Mouse (Mus musculus) hindbrain, embryonic 13.5 days (tissue): Measurements from ENCODE around the gene Vcl. TPM values are rescaled to one million over a fixed set of nuclear protein-coding genes. Genes with fewer than 3 reads are reported as not detected.

ENCODE experiments used
- ATAC-seq: fragments of 200-750 bp; cut with Nextera tagmentation; 2 replicates; pipeline ENCODE4 v1.8.0; 2017; ENCODE audit warnings: moderate TSS enrichment; ENCODE audit not compliant: low FRiP score
- H3K27ac ChIP-seq: fragments of 300-500 bp; sonication (generic); 2 replicates; pipeline ENCODE4 v1.5.1; 2015; ENCODE audit warnings: inconsistent platforms, mild to moderate bottlenecking, moderate library complexity
- H3K27me3 ChIP-seq: fragments of 300-500 bp; sonication (generic); 2 replicates; pipeline ENCODE4 v1.6.1; 2015; ENCODE audit warnings: mild to moderate bottlenecking, inconsistent platforms
- H3K36me3 ChIP-seq: fragments of 300-500 bp; sonication (generic); 2 replicates; pipeline ENCODE4 v1.6.1; 2015; ENCODE audit warnings: mild to moderate bottlenecking, inconsistent platforms
- H3K4me1 ChIP-seq: fragments of 300-500 bp; sonication (generic); replicated peaks from 2 replicates; pipeline ENCODE4 v1.6.1; 2015; ENCODE audit warnings: inconsistent platforms
- H3K4me2 ChIP-seq: fragments of 300-500 bp; sonication (generic); 2 replicates; pipeline ENCODE4 v1.6.1; 2015; ENCODE audit warnings: inconsistent platforms, mild to moderate bottlenecking, moderate library complexity
- H3K4me3 ChIP-seq: fragments of 300-500 bp; sonication (generic); 2 replicates; pipeline ENCODE4 v1.5.1; 2015; ENCODE audit warnings: mild to moderate bottlenecking, inconsistent platforms
- H3K9ac ChIP-seq: fragments of 300-500 bp; sonication (generic); 2 replicates; pipeline ENCODE4 v1.6.1; 2015; ENCODE audit warnings: mild to moderate bottlenecking, inconsistent platforms
- H3K9me3 ChIP-seq: fragments of 300-500 bp; sonication (generic); 2 replicates; pipeline ENCODE4 v1.6.1; 2016; ENCODE audit warnings: inconsistent platforms
- WGBS: fragments of 180-500 bp; shearing (Covaris S2); methylation state at CpG from one replicate; pipeline ENCODE4 v1.1.7; 2015; 5-methylcytosine and 5-hydroxymethylcytosine counted together
- polyA plus RNA-seq: library from polyadenylated mRNA; unstranded; fragments of >200 nt; fragmentation: Nextera tagmentation; extraction: Ambion mirVana; gene quantifications from 2 replicates; pipeline ENCODE4 v1.2.1, GENCODE M21; 2015

Gene Vcl
- polyA plus RNA-seq, 1 experiment from 2014 or later = 15.4 TPM

DNA sequence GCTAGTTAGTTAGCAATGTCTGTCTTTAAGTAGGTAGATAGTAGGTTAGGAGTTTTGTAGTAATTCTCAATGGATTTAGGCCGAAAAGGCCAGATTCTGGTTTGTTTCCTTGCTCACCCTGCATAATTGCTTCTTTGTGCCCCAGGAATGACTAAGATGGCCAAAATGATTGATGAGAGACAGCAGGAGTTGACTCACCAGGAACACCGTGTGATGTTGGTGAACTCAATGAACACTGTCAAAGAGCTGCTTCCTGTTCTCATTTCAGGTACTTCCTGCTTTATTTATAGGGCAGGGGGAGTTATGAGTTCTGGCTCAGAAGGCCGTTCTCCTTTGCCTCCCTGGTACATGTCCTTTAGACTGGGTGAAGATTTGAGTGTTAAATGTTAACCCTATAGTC, 56.3 kb downstream of the Vcl start:
- H3K27ac ChIP-seq = no peak overlapping the region
- no peaks in the 10 kb centered on the region for H3K36me3 ChIP-seq
- H3K27me3 ChIP-seq = no peaks in the 10 kb centered on the region
- no peaks in the 10 kb centered on the region for H3K9me3 ChIP-seq
- no peak for ATAC-seq
- H3K4me2 ChIP-seq = no peak overlapping the region
- H3K4me3 ChIP-seq = no peak overlapping the region
- no peak overlapping the region for H3K9ac ChIP-seq
- WGBS = 63% methylated on average over 3 of the region's 3 CpGs
- H3K4me1 ChIP-seq = no peaks in the 10 kb centered on the region

DNA sequence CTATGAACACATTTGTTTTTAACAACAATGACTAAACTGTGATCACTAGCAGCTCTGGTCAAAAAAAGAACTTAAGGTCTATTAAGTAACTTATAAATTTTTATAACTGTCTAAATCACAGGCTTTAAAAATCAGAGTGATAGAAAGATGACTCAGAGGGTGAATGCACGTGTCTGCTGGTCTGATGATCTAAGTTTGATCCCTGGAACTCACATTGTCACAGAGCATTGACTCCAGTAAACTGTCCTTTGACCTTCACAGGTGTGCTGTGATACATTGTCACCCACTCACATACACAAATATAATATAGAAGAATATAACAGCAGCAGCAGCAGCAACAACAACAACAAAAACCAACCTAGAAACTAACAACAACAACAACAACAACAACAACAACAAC, 62.3 kb downstream of the Vcl start:
- Histone ChIP-seq H3K27ac (no peak overlapping the region), H3K9ac (no peak overlapping the region), H3K9me3 (no peaks in the 10 kb centered on the region), H3K4me2 (no peak overlapping the region), H3K4me3 (no peak overlapping the region), H3K4me1 (0 out of 2 replicates have a peak, but pooled peaks cover 1% of the 10 kb centered on the region), H3K27me3 (no peaks in the 10 kb centered on the region), H3K36me3 (peaks cover 8% of the 10 kb centered on the region; the same call in 1 of the 2 replicates)
- WGBS = 92% methylated on average over 1 of the region's 1 CpGs
- no peak for ATAC-seq

DNA sequence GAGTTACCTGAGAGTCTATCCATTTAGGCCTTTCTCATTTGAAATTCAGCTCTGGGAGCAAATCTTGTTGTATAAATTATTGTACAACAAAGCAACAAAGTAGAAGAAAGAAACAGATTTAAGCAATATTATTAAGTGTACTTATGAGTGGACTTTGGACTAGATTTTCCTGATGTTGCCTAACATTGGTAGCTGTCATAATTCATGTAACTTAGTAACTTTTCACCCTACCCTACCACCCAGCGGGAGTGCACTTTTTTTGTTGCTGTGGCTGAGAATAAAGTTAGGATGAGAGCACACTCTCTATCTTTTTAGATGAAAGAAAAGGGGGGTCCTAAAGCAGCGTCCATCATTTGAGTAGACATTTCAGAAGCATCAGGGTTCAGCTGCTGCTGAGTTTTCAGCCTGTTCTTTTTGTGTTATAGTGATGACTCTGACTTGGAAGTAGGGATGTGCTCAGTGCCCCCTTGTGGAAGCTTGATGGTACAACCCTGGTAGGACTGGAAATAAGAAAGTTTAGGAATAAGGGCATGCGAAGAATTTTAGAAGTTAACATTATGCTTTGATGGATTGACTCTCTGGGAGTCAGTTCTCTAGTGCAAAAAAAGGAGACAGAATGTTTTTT, 64.0 kb downstream of the Vcl start:
- Histone ChIP-seq H3K27me3 (no peaks in the 10 kb centered on the region), H3K4me3 (no peak overlapping the region), H3K4me1 (0 out of 2 replicates have a peak, but pooled peaks cover 3% of the 10 kb centered on the region), H3K36me3 (peaks cover 10% of the 10 kb centered on the region; the same call in 1 of the 2 replicates), H3K9me3 (no peaks in the 10 kb centered on the region), H3K27ac (no peak overlapping the region), H3K4me2 (no peak overlapping the region), H3K9ac (no peak overlapping the region)
- no peak for ATAC-seq
- WGBS = 55% methylated on average over 3 of the region's 3 CpGs

DNA sequence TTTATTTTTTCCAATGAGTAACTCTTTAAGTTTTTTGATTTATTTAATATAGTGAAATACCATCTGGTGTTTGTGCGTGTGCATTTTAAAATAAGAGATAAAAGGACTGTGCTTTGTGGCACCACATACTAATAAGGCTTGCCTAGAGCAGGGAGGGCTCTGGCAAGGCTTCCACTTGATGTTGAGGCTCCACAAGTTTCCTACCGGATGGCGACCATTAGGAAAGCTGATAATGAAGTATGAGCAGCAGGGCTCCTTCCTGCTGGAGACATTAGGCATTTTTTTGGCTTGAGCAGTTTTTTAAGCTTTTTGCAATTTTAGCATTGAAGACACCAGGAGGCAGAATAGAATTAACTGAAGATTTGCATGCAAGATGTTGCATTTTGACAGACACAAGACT, 65.3 kb downstream of the Vcl start:
- 86% methylated on average over 3 of the region's 3 CpGs for WGBS
- Histone ChIP-seq H3K9ac (no peak overlapping the region), H3K4me2 (no peak overlapping the region), H3K9me3 (no peaks in the 10 kb centered on the region), H3K36me3 (peaks cover 10% of the 10 kb centered on the region; the same call in 1 of the 2 replicates), H3K27me3 (no peaks in the 10 kb centered on the region), H3K27ac (no peak overlapping the region), H3K4me1 (0 out of 2 replicates have a peak, but pooled peaks cover 3% of the 10 kb centered on the region), H3K4me3 (no peak overlapping the region)
- ATAC-seq = no peak

DNA sequence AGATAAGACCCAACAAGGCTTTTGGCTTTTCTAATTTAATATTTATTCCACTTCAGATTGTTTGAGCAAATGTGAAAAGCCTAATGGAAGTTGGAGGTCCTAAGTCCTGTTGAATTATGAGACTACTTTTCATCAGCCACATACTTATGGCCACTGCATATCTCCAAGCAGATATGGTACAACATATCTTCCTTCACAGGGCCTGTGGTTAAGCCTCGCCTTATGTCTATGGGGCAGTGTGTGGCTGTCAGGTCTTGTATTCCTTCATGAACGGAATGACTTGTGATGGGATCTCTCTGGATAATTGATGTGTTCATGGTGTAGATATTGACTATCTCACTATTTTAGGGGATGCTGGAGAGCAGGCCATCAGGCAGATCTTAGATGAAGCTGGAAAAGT, 66.3 kb downstream of the Vcl start:
- H3K4me3 ChIP-seq = no peak overlapping the region
- WGBS = 92% methylated on average over 2 of the region's 2 CpGs
- 0 out of 2 replicates have a peak, but pooled peaks cover 3% of the 10 kb centered on the region for H3K4me1 ChIP-seq
- no peak overlapping the region for H3K27ac ChIP-seq
- peaks cover 10% of the 10 kb centered on the region; the same call in 1 of the 2 replicates for H3K36me3 ChIP-seq
- H3K27me3 ChIP-seq = no peaks in the 10 kb centered on the region
- H3K4me2 ChIP-seq = no peak overlapping the region
- no peak for ATAC-seq
- no peak overlapping the region for H3K9ac ChIP-seq
- no peaks in the 10 kb centered on the region for H3K9me3 ChIP-seq

DNA sequence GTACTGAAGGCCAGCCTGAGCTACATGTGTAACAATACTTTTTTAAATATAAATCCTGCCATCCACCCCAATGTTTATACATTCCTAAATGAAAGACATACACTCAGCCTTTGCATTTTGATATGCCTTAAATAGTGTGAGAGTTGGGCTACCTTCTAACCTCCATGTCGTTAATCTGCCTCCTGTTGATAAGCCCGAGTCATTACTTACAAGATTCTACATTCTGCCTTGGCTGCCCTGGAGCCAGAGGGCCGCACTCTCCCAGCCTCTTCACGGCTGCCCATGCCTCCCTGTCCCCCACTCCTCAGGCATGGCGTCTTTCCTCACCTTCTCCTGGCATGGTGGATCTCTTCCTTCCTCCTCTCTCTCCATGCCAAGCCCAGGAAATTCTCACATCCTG, 67.2 kb downstream of the Vcl start:
- Histone ChIP-seq H3K27ac (no peak overlapping the region), H3K4me1 (0 out of 2 replicates have a peak, but pooled peaks cover 3% of the 10 kb centered on the region), H3K4me2 (no peak overlapping the region), H3K4me3 (no peak overlapping the region), H3K27me3 (no peaks in the 10 kb centered on the region), H3K9me3 (no peaks in the 10 kb centered on the region), H3K9ac (no peak overlapping the region), H3K36me3 (peaks cover 14% of the 10 kb centered on the region)
- WGBS = 76% methylated on average over 5 of the region's 5 CpGs
- no peak for ATAC-seq

DNA sequence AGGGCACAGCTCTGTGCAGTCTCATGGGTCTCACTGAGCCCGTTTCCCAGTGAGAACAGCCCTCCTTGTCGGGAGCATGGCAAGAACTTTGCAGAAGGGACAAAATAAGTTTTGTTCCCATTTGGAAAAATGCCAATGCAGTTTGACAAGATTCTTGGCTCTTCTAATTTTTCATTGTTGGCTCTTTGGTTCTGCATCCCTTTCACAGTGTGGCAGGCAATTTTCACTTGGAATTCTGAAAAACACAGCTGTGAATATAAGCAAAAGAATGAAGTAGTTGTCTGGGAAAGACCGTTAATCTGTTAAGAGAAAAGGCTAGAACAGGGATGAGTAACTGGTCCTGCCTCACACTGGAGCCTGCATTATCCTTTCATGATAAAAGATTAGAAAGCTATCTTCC, 68.3 kb downstream of the Vcl start:
- Histone ChIP-seq H3K9ac (no peak overlapping the region), H3K27me3 (no peaks in the 10 kb centered on the region), H3K4me1 (0 out of 2 replicates have a peak, but pooled peaks cover 3% of the 10 kb centered on the region), H3K27ac (no peak overlapping the region), H3K4me2 (no peak overlapping the region), H3K36me3 (peaks cover 9% of the 10 kb centered on the region; the same call in 1 of the 2 replicates), H3K4me3 (no peak overlapping the region), H3K9me3 (no peaks in the 10 kb centered on the region)
- WGBS = 39% methylated on average over 3 of the region's 3 CpGs
- no peak for ATAC-seq

DNA sequence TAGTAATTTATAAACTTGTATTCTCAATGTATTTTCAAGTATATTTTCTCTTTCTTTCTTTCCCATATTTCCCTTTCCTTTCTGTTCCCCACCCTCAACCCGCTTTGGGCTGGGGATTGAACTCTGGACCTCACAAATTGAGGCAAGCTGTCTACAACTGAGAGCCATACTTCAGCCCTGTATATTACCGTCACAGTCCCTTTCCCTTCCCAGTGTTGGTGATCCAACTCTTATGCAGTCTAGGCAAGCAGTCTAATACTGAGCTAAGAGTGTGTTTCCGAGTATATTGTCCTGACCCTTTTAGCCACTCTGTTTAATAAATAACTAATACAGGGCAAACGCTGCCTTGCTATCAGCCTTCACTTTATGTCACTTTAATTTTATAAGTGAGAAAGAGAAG, 70.4 kb downstream of the Vcl start:
- H3K4me2 ChIP-seq = no peak overlapping the region
- H3K36me3 ChIP-seq = peaks cover 12% of the 10 kb centered on the region
- no peak overlapping the region for H3K4me3 ChIP-seq
- no peaks in the 10 kb centered on the region for H3K9me3 ChIP-seq
- no peak overlapping the region for H3K9ac ChIP-seq
- no peaks in the 10 kb centered on the region for H3K27me3 ChIP-seq
- 0 out of 2 replicates have a peak, but pooled peaks cover 3% of the 10 kb centered on the region for H3K4me1 ChIP-seq
- ATAC-seq = no peak
- H3K27ac ChIP-seq = no peak overlapping the region
- 89% methylated on average over 4 of the region's 4 CpGs for WGBS

DNA sequence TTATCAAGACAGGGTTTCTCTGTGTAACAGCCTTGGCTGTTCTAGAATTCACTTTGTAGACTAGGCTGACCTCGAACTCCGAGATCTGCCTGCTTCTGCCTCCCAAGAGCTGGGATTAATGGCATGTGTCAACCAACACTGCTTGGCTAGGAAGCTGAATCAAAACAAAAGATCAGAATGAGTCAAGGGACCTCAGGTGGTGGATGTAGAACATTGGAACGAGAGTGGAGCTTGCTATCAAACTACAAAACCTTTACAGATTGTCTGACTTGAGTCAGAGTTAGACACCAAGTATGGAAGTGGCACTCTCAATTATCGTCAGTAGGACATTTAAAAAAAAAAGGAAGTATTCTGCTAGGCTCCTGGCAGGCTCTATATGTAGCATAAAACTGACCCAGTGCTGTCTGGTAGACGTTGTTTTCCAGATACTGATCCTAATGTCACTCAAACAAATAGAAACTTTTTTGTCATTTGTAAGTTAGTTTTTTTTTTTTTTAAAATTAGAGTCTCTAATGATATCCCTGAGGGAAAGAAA, 84.7 kb downstream of the Vcl start:
- no peak overlapping the region for H3K9ac ChIP-seq
- no peaks in the 10 kb centered on the region for H3K27me3 ChIP-seq
- ATAC-seq = no peak
- H3K36me3 ChIP-seq = peaks cover 20% of the 10 kb centered on the region
- 91% methylated on average over 5 of the region's 5 CpGs for WGBS
- H3K9me3 ChIP-seq = no peaks in the 10 kb centered on the region
- no peak overlapping the region for H3K27ac ChIP-seq
- no peak overlapping the region for H3K4me3 ChIP-seq
- no peaks in the 10 kb centered on the region for H3K4me1 ChIP-seq
- H3K4me2 ChIP-seq = no peak overlapping the region

DNA sequence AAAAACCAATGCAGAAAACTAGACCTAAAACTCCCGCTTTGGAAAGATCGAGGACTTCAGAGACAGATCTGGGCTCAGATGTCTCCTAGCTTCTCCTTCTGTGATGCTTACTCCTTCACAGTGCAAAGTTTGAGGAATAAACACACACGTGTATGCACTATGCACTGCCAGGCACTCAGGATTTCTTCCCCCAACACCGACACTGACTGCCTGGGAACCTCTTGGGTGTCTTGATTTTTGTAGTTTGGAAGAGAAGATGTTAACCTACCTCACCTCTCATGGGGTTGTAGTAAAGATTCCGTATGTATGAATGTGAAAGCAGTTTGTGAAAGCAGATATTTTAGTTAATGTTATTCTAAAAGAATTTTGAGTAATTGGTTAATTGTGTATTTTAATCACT, 88.7 kb downstream of the Vcl start:
- Histone ChIP-seq H3K9ac (no peak overlapping the region), H3K27ac (no peak overlapping the region), H3K4me3 (no peak overlapping the region), H3K36me3 (peaks cover 38% of the 10 kb centered on the region), H3K4me1 (no peaks in the 10 kb centered on the region), H3K9me3 (no peaks in the 10 kb centered on the region), H3K4me2 (no peak overlapping the region), H3K27me3 (no peaks in the 10 kb centered on the region)
- no peak for ATAC-seq
- WGBS = 95% methylated on average over 5 of the region's 5 CpGs

DNA sequence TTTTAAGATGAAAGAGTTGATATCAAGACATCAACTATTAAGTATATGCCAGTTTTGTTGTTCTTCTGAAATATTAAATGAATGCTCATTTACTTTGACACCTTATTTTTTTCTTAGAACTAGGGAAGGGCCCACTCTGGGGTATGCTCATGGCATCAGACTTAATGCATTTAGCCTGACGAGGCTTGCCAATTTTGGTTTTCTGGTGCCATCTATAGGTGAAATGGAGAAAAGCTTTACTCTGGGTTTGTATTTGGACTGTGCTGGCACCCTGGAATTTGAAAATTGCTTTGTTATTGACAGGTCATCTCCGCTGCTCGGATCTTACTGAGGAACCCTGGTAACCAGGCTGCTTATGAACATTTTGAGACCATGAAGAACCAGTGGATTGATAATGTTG, 89.8 kb downstream of the Vcl start:
- no peaks in the 10 kb centered on the region for H3K9me3 ChIP-seq
- peaks cover 40% of the 10 kb centered on the region for H3K36me3 ChIP-seq
- no peaks in the 10 kb centered on the region for H3K4me1 ChIP-seq
- no peak overlapping the region for H3K9ac ChIP-seq
- peak; percentile 71; the same call in 1 of the 2 replicates for ATAC-seq
- H3K4me2 ChIP-seq = no peak overlapping the region
- H3K27me3 ChIP-seq = no peaks in the 10 kb centered on the region
- 53% methylated on average over 3 of the region's 3 CpGs for WGBS
- no peak overlapping the region for H3K4me3 ChIP-seq
- H3K27ac ChIP-seq = no peak overlapping the region

DNA sequence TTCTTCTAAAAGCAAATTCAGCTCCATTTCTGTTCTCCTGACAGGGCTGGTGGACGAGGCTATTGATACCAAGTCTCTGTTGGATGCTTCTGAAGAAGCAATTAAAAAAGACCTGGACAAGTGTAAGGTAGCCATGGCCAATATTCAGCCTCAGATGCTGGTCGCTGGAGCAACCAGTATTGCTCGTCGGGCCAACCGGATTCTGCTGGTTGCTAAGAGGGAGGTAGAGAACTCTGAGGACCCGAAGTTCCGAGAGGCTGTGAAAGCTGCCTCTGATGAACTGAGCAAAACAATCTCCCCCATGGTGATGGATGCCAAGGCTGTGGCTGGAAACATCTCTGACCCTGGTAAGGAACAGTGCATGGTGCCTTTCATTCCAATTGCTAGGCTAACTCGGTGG, 91.2 kb downstream of the Vcl start:
- Histone ChIP-seq H3K9ac (no peak overlapping the region), H3K4me1 (no peaks in the 10 kb centered on the region), H3K9me3 (no peaks in the 10 kb centered on the region), H3K27ac (no peak overlapping the region), H3K4me3 (no peak overlapping the region), H3K27me3 (no peaks in the 10 kb centered on the region), H3K4me2 (no peak overlapping the region), H3K36me3 (peaks cover 47% of the 10 kb centered on the region)
- WGBS = 87% methylated on average over 8 of the region's 8 CpGs
- no peak for ATAC-seq

DNA sequence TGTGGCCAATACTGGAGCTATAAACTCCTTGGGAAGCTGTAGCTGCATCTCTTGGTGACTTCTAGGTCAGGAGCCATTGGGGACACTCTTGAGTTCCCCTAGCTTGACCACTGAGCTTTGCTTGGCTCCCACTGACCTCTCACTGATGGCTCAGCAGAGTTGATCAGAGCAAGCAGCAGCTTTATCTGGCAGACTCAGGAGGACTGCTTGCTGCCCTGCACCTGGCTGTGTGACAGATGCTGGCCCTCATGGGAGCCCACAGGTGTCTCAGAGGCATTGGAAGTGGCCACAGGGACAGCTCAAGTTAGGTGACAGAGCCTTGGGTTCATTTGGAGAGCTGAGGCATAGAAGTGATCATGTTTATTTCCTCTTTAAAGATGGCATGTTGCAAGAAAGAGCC, 98.3 kb downstream of the Vcl start:
- H3K9ac ChIP-seq = no peak overlapping the region
- no peak overlapping the region for H3K4me3 ChIP-seq
- H3K27me3 ChIP-seq = no peaks in the 10 kb centered on the region
- no peaks in the 10 kb centered on the region for H3K9me3 ChIP-seq
- ATAC-seq = no peak
- no peak overlapping the region for H3K4me2 ChIP-seq
- H3K27ac ChIP-seq = no peak overlapping the region
- H3K36me3 ChIP-seq = peaks cover 71% of the 10 kb centered on the region
- H3K4me1 ChIP-seq = no peaks in the 10 kb centered on the region
